Mouse (Mus musculus) heart, adult 2 months (tissue): ENCODE results near the gene Gm13287. TPM values are rescaled to one million over a fixed set of nuclear protein-coding genes. Genes with fewer than 3 reads are reported as not detected.
"Not testable (repeated sequence)": the region's sequence is repeated elsewhere in the genome, so short reads cannot be mapped to it uniquely, and the experiment has no call there.

Experiments
- DNase-seq, 2 experiments: peaks; one replicate each; pipeline ENCODE4 v3.0.0; 2021
- H3K27ac ChIP-seq: fragments of 200-600 bp; 2 replicates; pipeline ENCODE4 v1.8.1; 2022
- H3K27me3 ChIP-seq: fragments of 200-500 bp; 2 replicates; pipeline ENCODE4 v1.6.1; 2012; ENCODE audit warnings: mild to moderate bottlenecking, low read length, inconsistent platforms, mixed read lengths; ENCODE audit not compliant: control insufficient read depth, insufficient read depth
- H3K36me3 ChIP-seq: fragments of 200-500 bp; 2 replicates; pipeline ENCODE4 v1.6.1; 2012; ENCODE audit warnings: low read length, inconsistent platforms; ENCODE audit not compliant: control insufficient read depth, insufficient read depth
- H3K4me1 ChIP-seq: fragments of 200-500 bp; 2 replicates; pipeline ENCODE4 v1.6.1; 2011; ENCODE audit warnings: low read length; ENCODE audit not compliant: control insufficient read depth, insufficient read depth
- H3K4me3 ChIP-seq: fragments of 200-600 bp; 2 replicates; pipeline ENCODE4 v1.8.1; 2022
- H3K79me2 ChIP-seq: fragments of 200-500 bp; replicated peaks from 2 replicates; pipeline ENCODE4 v1.6.1; 2012; ENCODE audit warnings: mild to moderate bottlenecking, inconsistent platforms, low read length, moderate library complexity, mixed read lengths; ENCODE audit not compliant: control insufficient read depth, insufficient read depth
- H3K9ac ChIP-seq: fragments of 200-500 bp; 2 replicates; pipeline ENCODE4 v1.6.1; 2012; ENCODE audit warnings: low read depth, mild to moderate bottlenecking, control low read depth, inconsistent platforms, low read length, mixed read lengths
- CTCF ChIP-seq: fragments of 200-600 bp; IDR thresholded peaks from 2 replicates; pipeline ENCODE4 v1.8.1; 2022; ENCODE audit warnings: antibody characterized with exemption, mild to moderate bottlenecking, moderate library complexity
- WGBS: fragments of 180-500 bp; shearing (Covaris S2); methylation state at CpG from one replicate; pipeline ENCODE4 v1.1.7; 2018; 5-methylcytosine and 5-hydroxymethylcytosine counted together
- intact Hi-C: fragments of 180-260 bp; cut with DNase I; formaldehyde crosslinking; loops from one replicate; pipeline ENCODE4 v1.15.1; 2025
- polyA plus RNA-seq: library from polyadenylated mRNA; depleted of rRNA; stranded (reverse); fragments of >200 nt; gene quantifications from 2 replicates; pipeline ENCODE4 v1.2.3, GENCODE M21; 2012
- total RNA-seq, 2 experiments: library from RNA; stranded (reverse); gene quantifications; 2 replicates each; pipeline ENCODE4 v1.2.3; 2021

Gm13287 gene
- total and polyA plus RNA-seq, 3 experiments = not detected

DNA sequence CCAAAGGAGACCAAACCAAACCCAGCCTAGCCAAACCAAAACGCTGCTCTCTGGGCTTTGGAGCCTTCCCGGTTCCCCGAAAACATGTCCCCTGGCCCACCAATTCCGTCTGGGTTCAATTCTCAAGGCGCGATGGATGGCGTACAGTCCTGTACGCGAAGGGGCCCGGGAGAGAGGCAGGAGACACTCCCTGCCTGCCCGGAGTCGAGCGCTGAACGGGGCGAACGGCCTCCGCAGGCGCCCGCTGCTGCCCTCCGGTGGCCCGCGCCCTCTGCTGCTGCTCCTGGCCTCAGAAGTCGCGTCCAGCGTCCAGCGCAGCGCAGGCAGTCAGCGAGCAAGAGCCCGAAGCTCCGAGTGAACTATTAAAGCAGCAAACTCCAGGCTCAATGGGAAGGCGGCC, 20.7 kb upstream of the Gm13287 start:
- H3K27ac ChIP-seq, intact Hi-C loops, H3K4me3 ChIP-seq, H3K4me1 ChIP-seq, H3K79me2 ChIP-seq, H3K36me3 ChIP-seq, H3K27me3 ChIP-seq: not testable (repeated sequence)
- peak in 1 of 2 experiments; percentile 56 for DNase-seq
- TF ChIP-seq CTCF = peak; percentile 28; the same call in 1 of the 2 replicates
- peak overlapping the region; percentile 60 for H3K9ac ChIP-seq
- 0% methylated on average over 11 of the region's 31 CpGs for WGBS

DNA sequence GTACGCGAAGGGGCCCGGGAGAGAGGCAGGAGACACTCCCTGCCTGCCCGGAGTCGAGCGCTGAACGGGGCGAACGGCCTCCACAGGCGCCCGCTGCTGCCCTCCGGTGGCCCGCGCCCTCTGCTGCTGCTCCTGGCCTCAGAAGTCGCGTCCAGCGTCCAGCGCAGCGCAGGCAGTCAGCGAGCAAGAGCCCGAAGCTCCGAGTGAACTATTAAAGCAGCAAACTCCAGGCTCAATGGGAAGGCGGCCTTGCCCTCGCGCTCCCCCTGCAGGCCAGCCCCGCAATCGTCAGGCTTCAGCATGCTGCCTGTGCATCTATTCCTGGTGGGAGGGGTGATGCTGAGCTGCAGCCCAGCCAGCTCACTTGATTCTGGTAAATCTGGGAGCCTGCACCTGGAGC, 17.6 kb upstream of the Gm13287 start, which contains the start of gene Gm13276:
TSS of gene Gm13276 (plus strand) at position 301 of the 400 bp plus-strand sequence.
- H3K9ac ChIP-seq, DNase-seq, intact Hi-C loops, H3K4me1 ChIP-seq, H3K27ac ChIP-seq, H3K79me2 ChIP-seq, H3K4me3 ChIP-seq, H3K36me3 ChIP-seq, H3K27me3 ChIP-seq: not testable (repeated sequence)
- no CpG with 5 or more reads among the region's 27 CpGs for WGBS

DNA sequence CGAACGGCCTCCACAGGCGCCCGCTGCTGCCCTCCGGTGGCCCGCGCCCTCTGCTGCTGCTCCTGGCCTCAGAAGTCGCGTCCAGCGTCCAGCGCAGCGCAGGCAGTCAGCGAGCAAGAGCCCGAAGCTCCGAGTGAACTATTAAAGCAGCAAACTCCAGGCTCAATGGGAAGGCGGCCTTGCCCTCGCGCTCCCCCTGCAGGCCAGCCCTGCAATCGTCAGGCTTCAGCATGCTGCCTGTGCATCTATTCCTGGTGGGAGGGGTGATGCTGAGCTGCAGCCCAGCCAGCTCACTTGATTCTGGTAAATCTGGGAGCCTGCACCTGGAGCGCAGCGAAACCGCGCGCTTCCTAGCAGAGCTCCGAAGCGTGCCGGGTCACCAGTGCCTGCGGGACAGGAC, 14.7 kb upstream of the Gm13287 start, which contains the start of gene Gm13277:
TSS of gene Gm13277 (plus strand) at position 231 of the 400 bp plus-strand sequence.
- peak; percentile 52 for TF ChIP-seq CTCF
- H3K4me3 ChIP-seq, H3K4me1 ChIP-seq, H3K79me2 ChIP-seq, H3K27ac ChIP-seq, intact Hi-C loops, H3K36me3 ChIP-seq, H3K27me3 ChIP-seq, H3K9ac ChIP-seq: not testable (repeated sequence)
- 0% methylated on average over 5 of the region's 28 CpGs for WGBS
- DNase-seq = peak; percentile 68 to 78

DNA sequence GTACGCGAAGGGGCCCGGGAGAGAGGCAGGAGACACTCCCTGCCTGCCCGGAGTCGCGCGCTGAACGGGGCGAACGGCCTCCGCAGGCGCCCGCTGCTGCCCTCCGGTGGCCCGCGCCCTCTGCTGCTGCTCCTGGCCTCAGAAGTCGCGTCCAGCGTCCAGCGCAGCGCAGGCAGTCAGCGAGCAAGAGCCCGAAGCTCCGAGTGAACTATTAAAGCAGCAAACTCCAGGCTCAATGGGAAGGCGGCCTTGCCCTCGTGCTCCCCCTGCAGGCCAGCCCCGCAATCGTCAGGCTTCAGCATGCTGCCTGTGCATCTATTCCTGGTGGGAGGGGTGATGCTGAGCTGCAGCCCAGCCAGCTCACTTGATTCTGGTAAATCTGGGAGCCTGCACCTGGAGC, 11.8 kb upstream of the Gm13287 start, which contains the start of gene Gm13278:
TSS of gene Gm13278 (plus strand) at position 301 of the 400 bp plus-strand sequence.
- H3K9ac ChIP-seq, H3K36me3 ChIP-seq, H3K27me3 ChIP-seq, H3K4me1 ChIP-seq, intact Hi-C loops, DNase-seq, H3K4me3 ChIP-seq, H3K79me2 ChIP-seq, H3K27ac ChIP-seq: not testable (repeated sequence)
- no CpG with 5 or more reads among the region's 28 CpGs for WGBS

DNA sequence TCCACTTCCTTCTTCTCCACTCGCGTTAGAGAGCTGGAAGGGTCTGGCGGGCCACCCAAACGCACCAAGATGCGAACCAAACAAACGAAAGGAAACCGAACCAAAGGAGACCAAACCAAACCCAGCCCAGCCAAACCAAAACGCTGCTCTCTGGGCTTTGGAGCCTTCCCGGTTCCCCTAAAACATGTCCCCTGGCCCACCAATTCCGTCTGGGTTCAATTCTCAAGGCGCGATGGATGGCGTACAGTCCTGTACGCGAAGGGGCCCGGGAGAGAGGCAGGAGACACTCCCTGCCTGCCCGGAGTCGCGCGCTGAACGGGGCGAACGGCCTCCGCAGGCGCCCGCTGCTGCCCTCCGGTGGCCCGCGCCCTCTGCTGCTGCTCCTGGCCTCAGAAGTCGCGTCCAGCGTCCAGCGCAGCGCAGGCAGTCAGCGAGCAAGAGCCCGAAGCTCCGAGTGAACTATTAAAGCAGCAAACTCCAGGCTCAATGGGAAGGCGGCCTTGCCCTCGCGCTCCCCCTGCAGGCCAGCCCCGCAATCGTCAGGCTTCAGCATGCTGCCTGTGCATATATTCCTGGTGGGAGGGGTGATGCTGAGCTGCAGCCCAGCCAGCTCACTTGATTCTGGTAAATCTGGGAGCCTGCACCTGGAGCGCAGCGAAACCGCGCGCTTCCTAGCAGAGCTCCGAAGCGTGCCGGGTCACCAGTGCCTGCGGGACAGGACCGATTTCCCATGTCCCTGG, 8.9 kb upstream of the Gm13287 start, which contains the start of gene Gm13275:
TSS of gene Gm13275 (plus strand) at position 552 of the 740 bp plus-strand sequence.
- H3K79me2 ChIP-seq, H3K27me3 ChIP-seq, H3K4me1 ChIP-seq, intact Hi-C loops, H3K36me3 ChIP-seq, H3K9ac ChIP-seq: not testable (repeated sequence)
- peak within 1 kb of the TSS; percentile 10 for H3K27ac ChIP-seq
- WGBS = under 1% methylated on average over 19 of the region's 52 CpGs
- TF ChIP-seq CTCF = peak; percentile 50
- peak; percentile 73 to 89 for DNase-seq
- peak within 1 kb of the TSS; percentile 16 for H3K4me3 ChIP-seq

DNA sequence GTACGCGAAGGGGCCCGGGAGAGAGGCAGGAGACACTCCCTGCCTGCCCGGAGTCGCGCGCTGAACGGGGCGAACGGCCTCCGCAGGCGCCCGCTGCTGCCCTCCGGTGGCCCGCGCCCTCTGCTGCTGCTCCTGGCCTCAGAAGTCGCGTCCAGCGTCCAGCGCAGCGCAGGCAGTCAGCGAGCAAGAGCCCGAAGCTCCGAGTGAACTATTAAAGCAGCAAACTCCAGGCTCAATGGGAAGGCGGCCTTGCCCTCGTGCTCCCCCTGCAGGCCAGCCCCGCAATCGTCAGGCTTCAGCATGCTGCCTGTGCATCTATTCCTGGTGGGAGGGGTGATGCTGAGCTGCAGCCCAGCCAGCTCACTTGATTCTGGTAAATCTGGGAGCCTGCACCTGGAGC, 6.0 kb upstream of the Gm13287 start, which contains the start of gene Gm13279:
TSS of gene Gm13279 (plus strand) at position 301 of the 400 bp plus-strand sequence.
- H3K9ac ChIP-seq, intact Hi-C loops, H3K4me3 ChIP-seq, DNase-seq, H3K27ac ChIP-seq, H3K36me3 ChIP-seq, H3K27me3 ChIP-seq, H3K79me2 ChIP-seq, H3K4me1 ChIP-seq: not testable (repeated sequence)
- no CpG with 5 or more reads among the region's 28 CpGs for WGBS

DNA sequence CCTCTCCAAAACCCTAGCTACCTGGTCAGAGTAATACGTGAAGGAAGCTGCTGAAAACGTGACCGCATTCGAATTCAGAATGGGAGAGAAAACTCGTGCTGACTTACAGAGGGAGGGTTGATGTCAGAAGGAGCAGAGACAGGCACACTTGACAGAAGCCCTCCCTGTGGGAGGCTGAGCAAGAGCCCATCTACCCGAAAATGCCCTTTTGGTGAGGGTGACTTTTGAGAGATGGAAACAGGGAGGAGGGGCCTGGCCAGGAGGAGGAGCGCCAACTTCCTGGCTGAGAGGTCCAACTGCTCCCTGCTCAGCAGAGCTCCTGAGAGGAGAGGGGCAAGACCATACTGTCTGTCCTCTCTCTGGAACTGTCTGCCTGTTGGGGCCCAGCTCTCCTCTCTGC, 3.7 kb upstream of the Gm13287 start, which contains the start of gene Gm13285:
TSS of gene Gm13285 (plus strand) at position 301 of the 400 bp plus-strand sequence.
- H3K4me3 ChIP-seq, H3K36me3 ChIP-seq, DNase-seq, H3K4me1 ChIP-seq, intact Hi-C loops, H3K27ac ChIP-seq, H3K9ac ChIP-seq, H3K27me3 ChIP-seq, H3K79me2 ChIP-seq: not testable (repeated sequence)
- 12% methylated on average over 5 of the region's 7 CpGs for WGBS

DNA sequence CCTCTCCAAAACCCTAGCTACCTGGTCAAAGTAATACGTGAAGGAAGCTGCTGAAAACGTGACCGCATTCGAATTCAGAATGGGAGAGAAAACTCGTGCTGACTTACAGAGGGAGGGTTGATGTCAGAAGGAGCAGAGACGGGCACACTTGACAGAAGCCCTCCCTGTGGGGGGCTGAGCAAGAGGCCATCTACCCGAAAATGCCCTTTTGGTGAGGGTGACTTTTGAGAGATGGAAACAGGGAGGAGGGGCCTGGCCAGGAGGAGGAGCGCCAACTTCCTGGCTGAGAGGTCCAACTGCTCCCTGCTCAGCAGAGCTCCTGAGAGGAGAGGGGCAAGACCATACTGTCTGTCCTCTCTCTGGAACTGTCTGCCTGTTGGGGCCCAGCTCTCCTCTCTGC, 2.2 kb downstream of the Gm13287 start, which contains the start of gene Gm13288:
TSS of gene Gm13288 (plus strand) at position 301 of the 400 bp plus-strand sequence.
- H3K27ac ChIP-seq, DNase-seq, H3K4me3 ChIP-seq, H3K36me3 ChIP-seq, H3K4me1 ChIP-seq, H3K27me3 ChIP-seq, H3K79me2 ChIP-seq, intact Hi-C loops: not testable (repeated sequence)
- WGBS = no CpG with 5 or more reads among the region's 8 CpGs
- H3K9ac ChIP-seq = peak within 1 kb of the TSS; percentile 59; the same call in 1 of the 2 replicates
